Mouse (Mus musculus) MEL (cell line): Measurements from ENCODE around the gene Gpr35. TPM values are rescaled to one million over a fixed set of nuclear protein-coding genes. Genes with fewer than 3 reads are reported as not detected.

ENCODE experiments used
- DNase-seq: peaks from one replicate; pipeline ENCODE4 v3.0.0; 2011; ENCODE audit warnings: low read depth, low spot score
- H3K27ac ChIP-seq: 2 replicates; pipeline ENCODE4 v1.5.1; 2012; ENCODE audit warnings: low read depth, mild to moderate bottlenecking, control low read depth, low read length, moderate library complexity; ENCODE audit not compliant: control insufficient read depth
- H3K27me3 ChIP-seq, 2 experiments: fragments of 150-350 bp in 1 of 2; sonication (generic) in 1 of 2; 2 replicates each; pipeline ENCODE4 v1.6.1; 2012; ENCODE audit warnings: low read length in 2 of 2, mild to moderate bottlenecking in 2 of 2, improper control_type of control experiment in 1 of 2, moderate library complexity in 1 of 2; ENCODE audit not compliant: insufficient read depth in 2 of 2, control insufficient read depth in 1 of 2
- H3K36me3 ChIP-seq, 2 experiments: 2 replicates each; pipeline ENCODE4 v1.6.1; 2012 to 2014; ENCODE audit warnings: low read length in 2 of 2, improper control_type of control experiment in 1 of 2, inconsistent platforms in 1 of 2, mild to moderate bottlenecking in 1 of 2; ENCODE audit not compliant: insufficient read depth in 2 of 2, control insufficient read depth in 1 of 2
- H3K4me1 ChIP-seq, 2 experiments: fragments of 150-350 bp in 1 of 2; sonication (generic) in 1 of 2; 2 replicates each; pipeline ENCODE4 v1.6.1; 2012; ENCODE audit warnings: low read length in 2 of 2, improper control_type of control experiment in 1 of 2, mild to moderate bottlenecking in 1 of 2; ENCODE audit not compliant: insufficient read depth in 2 of 2, control insufficient read depth in 1 of 2
- H3K4me3 ChIP-seq, 2 experiments: fragments of 150-350 bp in 1 of 2; sonication (generic) in 1 of 2; 2 replicates each; pipeline ENCODE4 v1.5.1; 2012; ENCODE audit warnings: low read depth in 2 of 2, low read length in 2 of 2, mild to moderate bottlenecking in 2 of 2, moderate library complexity in 2 of 2, control low read depth in 1 of 2, improper control_type of control experiment in 1 of 2; ENCODE audit not compliant: control insufficient read depth in 1 of 2, insufficient read depth in 1 of 2
- H3K79me2 ChIP-seq: 2 replicates; pipeline ENCODE4 v1.6.1; 2012; ENCODE audit warnings: mild to moderate bottlenecking, low read length, moderate library complexity; ENCODE audit not compliant: control insufficient read depth, poor library complexity, insufficient read depth
- H3K9ac ChIP-seq: 2 replicates; pipeline ENCODE4 v1.6.1; 2012; ENCODE audit warnings: low read depth, mild to moderate bottlenecking, control low read depth, low read length, moderate library complexity; ENCODE audit not compliant: control insufficient read depth, poor library complexity, severe bottlenecking
- H3K9me3 ChIP-seq: fragments of 150-350 bp; sonication (generic); replicated peaks from 2 replicates; pipeline ENCODE4 v1.6.1; 2012; ENCODE audit warnings: mild to moderate bottlenecking, low read length, improper control_type of control experiment, moderate library complexity; ENCODE audit not compliant: insufficient read depth
- GABPA ChIP-seq: IDR thresholded peaks from 2 replicates; pipeline ENCODE4 v1.6.1; 2012; ENCODE audit warnings: low read depth, mild to moderate bottlenecking, inconsistent platforms, low read length, improper control_type of control experiment, moderate library complexity
- HCFC1 ChIP-seq: IDR thresholded peaks from 2 replicates; pipeline ENCODE4 v1.6.1; 2012; ENCODE audit warnings: low read depth, mild to moderate bottlenecking, inconsistent platforms, low read length, improper control_type of control experiment, moderate library complexity
- MAFK ChIP-seq: IDR thresholded peaks from 2 replicates; pipeline ENCODE4 v1.6.1; 2011; ENCODE audit warnings: low read depth, mild to moderate bottlenecking, low read length, improper control_type of control experiment, borderline replicate concordance
- MAX ChIP-seq: IDR thresholded peaks from 2 replicates; pipeline ENCODE4 v1.6.1; 2011; ENCODE audit warnings: low read length, improper control_type of control experiment
- MXI1 ChIP-seq: IDR thresholded peaks from 2 replicates; pipeline ENCODE4 v1.6.1; 2011; ENCODE audit warnings: mild to moderate bottlenecking, low read depth, low read length, improper control_type of control experiment
- MYB ChIP-seq: IDR thresholded peaks from 2 replicates; pipeline ENCODE4 v1.6.1; 2011; ENCODE audit warnings: mild to moderate bottlenecking, low read depth, low read length, improper control_type of control experiment
- MYC ChIP-seq: IDR thresholded peaks from 2 replicates; pipeline ENCODE4 v1.6.1; 2011; ENCODE audit warnings: low read depth, mild to moderate bottlenecking, low read length, improper control_type of control experiment, moderate library complexity
- NELFE ChIP-seq: IDR thresholded peaks from 2 replicates; pipeline ENCODE4 v1.6.1; 2011; ENCODE audit warnings: low read depth, low read length, improper control_type of control experiment
- NRF1 ChIP-seq: IDR thresholded peaks from 2 replicates; pipeline ENCODE4 v1.6.1; 2014; ENCODE audit warnings: low read depth, mild to moderate bottlenecking, inconsistent platforms, low read length, improper control_type of control experiment, moderate library complexity; ENCODE audit not compliant: poor library complexity, insufficient read depth, severe bottlenecking
- RCOR1 ChIP-seq: IDR thresholded peaks from 2 replicates; pipeline ENCODE4 v1.6.1; 2012; ENCODE audit warnings: low read depth, mild to moderate bottlenecking, inconsistent platforms, low read length, improper control_type of control experiment
- TAL1 ChIP-seq: IDR thresholded peaks from 2 replicates; pipeline ENCODE4 v1.6.1; 2012; ENCODE audit warnings: mild to moderate bottlenecking, inconsistent platforms, low read length, moderate library complexity, mixed read lengths
- TBP ChIP-seq: IDR thresholded peaks from 2 replicates; pipeline ENCODE4 v1.8.0; 2011; ENCODE audit warnings: low read depth, low read length, improper control_type of control experiment
- UBTF ChIP-seq: IDR thresholded peaks from 2 replicates; pipeline ENCODE4 v1.6.1; 2012; ENCODE audit warnings: low read depth, mild to moderate bottlenecking, inconsistent platforms, low read length, improper control_type of control experiment, moderate library complexity, borderline replicate concordance; ENCODE audit not compliant: insufficient read depth
- ZC3H11A ChIP-seq: IDR thresholded peaks from 2 replicates; pipeline ENCODE4 v1.6.1; 2012; ENCODE audit warnings: low read depth, mild to moderate bottlenecking, inconsistent platforms, low read length, improper control_type of control experiment
- ZKSCAN1 ChIP-seq: IDR thresholded peaks from 2 replicates; pipeline ENCODE4 v1.6.1; 2012; ENCODE audit warnings: low read depth, mild to moderate bottlenecking, inconsistent platforms, low read length, improper control_type of control experiment, moderate library complexity
- polyA plus RNA-seq, 2 experiments: library from polyadenylated mRNA; stranded (reverse) in 1 of 2; unstranded in 1 of 2; fragments of >175 nt in 1 of 2; fragments of >200 nt in 1 of 2; gene quantifications; 2 replicates each; pipeline versions ENCODE4 v1.2.1 to v1.2.4; 2012; ENCODE audit warnings: low replicate concordance in 2 of 2, low read depth in 1 of 2; ENCODE audit not compliant: insufficient read length in 2 of 2, insufficient read depth in 1 of 2, missing spikeins in 1 of 2
- total RNA-seq: library from RNA; depleted of rRNA; stranded (reverse); fragments of 300-350 nt; gene quantifications from 2 replicates; pipeline ENCODE4 v1.2.3, GENCODE M21; 2012

The Gpr35 gene
- total and polyA plus RNA-seq, 3 experiments = 0.22 TPM; not detected in 2

- Histone ChIP-seq H3K27ac (no peak overlapping the region), H3K4me1 (peaks cover 4 to 12% of the 10 kb centered on the region in 2 experiments), H3K79me2 (peaks cover 5% of the 10 kb centered on the region; the same call in 1 of the 2 replicates), H3K9me3 (no peaks in the 10 kb centered on the region), H3K9ac (no peak overlapping the region), H3K4me3 (no peak overlapping the region), H3K27me3 (peaks cover 11 to 12% of the 10 kb centered on the region in 2 experiments), H3K36me3 (peaks cover 0 to 13% of the 10 kb centered on the region in 2 experiments; a peak in 2 of 4 replicates)
- no peak for DNase-seq
- TF ChIP-seq GABPA (no peak), TAL1 (no peak), NELFE (no peak), ZKSCAN1 (no peak), TBP (no peak), MAFK (no peak), MYC (no peak), HCFC1 (no peak), MXI1 (no peak), UBTF (no peak), RCOR1 (no peak), MAX (no peak), NRF1 (no peak), MYB (no peak)
These were observed 47.0 kb upstream of the Gpr35 start for GRCm38 (mm10) chr1:92903627-92904026.

- DNase-seq = no peak
- H3K9ac ChIP-seq = no peak overlapping the region
- peaks cover 0 to 25% of the 10 kb centered on the region in 2 experiments; a peak in 2 of 4 replicates for H3K36me3 ChIP-seq
- peak; percentile 13; the same call in 1 of the 2 replicates for TF ChIP-seq NELFE
- no peak for TF ChIP-seq ZC3H11A
- H3K27me3 ChIP-seq = 0 out of 4 replicates have a peak, but pooled peaks cover 2 to 4% of the 10 kb centered on the region in 2 experiments
- H3K4me1 ChIP-seq = peaks cover 11 to 28% of the 10 kb centered on the region in 2 experiments
- H3K79me2 ChIP-seq = peaks cover 17% of the 10 kb centered on the region
- H3K9me3 ChIP-seq = no peaks in the 10 kb centered on the region
- no peak overlapping the region for H3K27ac ChIP-seq
- H3K4me3 ChIP-seq = no peak overlapping the region
These were observed 44.9 kb upstream of the Gpr35 start for GRCm38 (mm10) chr1:92905703-92906310.
